Mouse (Mus musculus): ENCODE data around the gene B4galnt4. TPM values are rescaled to one million over a fixed set of nuclear protein-coding genes. Genes with fewer than 3 reads are reported as not detected.

The B4galnt4 gene
- polyA plus RNA-seq, 1 experiment: 109 TPM

- no peak for TF ChIP-seq CTCF (IDR thresholded peaks at IDR 0.05; ENCODE audit: extremely low read depth, insufficient read depth, low read length)
- no peak overlapping the region for H3K4me3 ChIP-seq (ENCODE audit: insufficient read depth, low read length)
- H3K4me1 ChIP-seq (ENCODE audit: control insufficient read depth, insufficient read depth, low read length): no peaks in the 10 kb centered on the region
- H3K27ac ChIP-seq (ENCODE audit: insufficient read depth, low read length): no peak overlapping the region
These were observed 27.0 kb downstream of the B4galnt4 start for GRCm38 (mm10) chr7:141087894-141088293.

- TF ChIP-seq CTCF (IDR thresholded peaks at IDR 0.05; ENCODE audit: extremely low read depth, insufficient read depth, low read length) (no peak), POLR2A (IDR thresholded peaks at IDR 0.05; ENCODE audit: extremely low read depth, insufficient read depth, low read length) (no peak)
- Histone ChIP-seq H3K4me3 (ENCODE audit: insufficient read depth, low read length) (no peak overlapping the region), H3K4me1 (ENCODE audit: control insufficient read depth, insufficient read depth, low read length) (no peaks in the 10 kb centered on the region), H3K27ac (ENCODE audit: insufficient read depth, low read length) (no peak overlapping the region)
These were observed 27.6 kb downstream of the B4galnt4 start for GRCm38 (mm10) chr7:141088473-141088872.

GRCm38 (mm10) chr7:141090228-141090627 lies 29.3 kb downstream of the B4galnt4 start:
- TF ChIP-seq CTCF (IDR thresholded peaks at IDR 0.05; ENCODE audit: extremely low read depth, insufficient read depth, low read length) (no peak), POLR2A (IDR thresholded peaks at IDR 0.05; ENCODE audit: extremely low read depth, insufficient read depth, low read length) (no peak)
- no peaks in the 10 kb centered on the region for H3K4me1 ChIP-seq (ENCODE audit: control insufficient read depth, insufficient read depth, low read length)
- no peak overlapping the region for H3K27ac ChIP-seq (ENCODE audit: insufficient read depth, low read length)
- H3K4me3 ChIP-seq (ENCODE audit: insufficient read depth, low read length): no peak overlapping the region

- Histone ChIP-seq H3K27ac (ENCODE audit: insufficient read depth, low read length) (no peak overlapping the region), H3K4me1 (ENCODE audit: control insufficient read depth, insufficient read depth, low read length) (no peaks in the 10 kb centered on the region), H3K4me3 (ENCODE audit: insufficient read depth, low read length) (no peak overlapping the region)
- no peak for TF ChIP-seq POLR2A (IDR thresholded peaks at IDR 0.05; ENCODE audit: extremely low read depth, insufficient read depth, low read length)
- TF ChIP-seq CTCF (IDR thresholded peaks at IDR 0.05; ENCODE audit: extremely low read depth, insufficient read depth, low read length): peak; percentile 39; the same call in 1 of the 2 replicates
These were observed 31.3 kb downstream of the B4galnt4 start for GRCm38 (mm10) chr7:141092051-141092735.

GRCm38 (mm10) chr7:141093950-141094349 lies 33.0 kb downstream of the B4galnt4 start:
- Histone ChIP-seq H3K4me1 (ENCODE audit: control insufficient read depth, insufficient read depth, low read length) (no peaks in the 10 kb centered on the region), H3K27ac (ENCODE audit: insufficient read depth, low read length) (no peak overlapping the region), H3K4me3 (ENCODE audit: insufficient read depth, low read length) (no peak overlapping the region)
- TF ChIP-seq POLR2A (IDR thresholded peaks at IDR 0.05; ENCODE audit: extremely low read depth, insufficient read depth, low read length) (no peak), CTCF (IDR thresholded peaks at IDR 0.05; ENCODE audit: extremely low read depth, insufficient read depth, low read length) (no peak)

GRCm38 (mm10) chr7:141094487-141095205 lies 33.7 kb downstream of the B4galnt4 start:
- H3K4me1 ChIP-seq (ENCODE audit: control insufficient read depth, insufficient read depth, low read length): no peaks in the 10 kb centered on the region
- TF ChIP-seq CTCF (IDR thresholded peaks at IDR 0.05; ENCODE audit: extremely low read depth, insufficient read depth, low read length) (no peak), POLR2A (IDR thresholded peaks at IDR 0.05; ENCODE audit: extremely low read depth, insufficient read depth, low read length) (no peak)
- no peak overlapping the region for H3K27ac ChIP-seq (ENCODE audit: insufficient read depth, low read length)
- H3K4me3 ChIP-seq (ENCODE audit: insufficient read depth, low read length): no peak overlapping the region

- no peaks in the 10 kb centered on the region for H3K4me1 ChIP-seq (ENCODE audit: control insufficient read depth, insufficient read depth, low read length)
- no peak for TF ChIP-seq CTCF (IDR thresholded peaks at IDR 0.05; ENCODE audit: extremely low read depth, insufficient read depth, low read length)
- no peak for TF ChIP-seq POLR2A (IDR thresholded peaks at IDR 0.05; ENCODE audit: extremely low read depth, insufficient read depth, low read length)
- H3K27ac ChIP-seq (ENCODE audit: insufficient read depth, low read length): peak overlapping the region; percentile 68; the same call in 1 of the 2 replicates
- peak overlapping the region; percentile 24 for H3K4me3 ChIP-seq (ENCODE audit: insufficient read depth, low read length)
These were observed 35.1 kb downstream of the B4galnt4 start for GRCm38 (mm10) chr7:141096021-141096420.

- 0 out of 2 replicates have a peak overlapping the region, but pooled peaks have one; percentile 68 for H3K27ac ChIP-seq (ENCODE audit: insufficient read depth, low read length)
- peak overlapping the region; percentile 24 for H3K4me3 ChIP-seq (ENCODE audit: insufficient read depth, low read length)
- H3K4me1 ChIP-seq (ENCODE audit: control insufficient read depth, insufficient read depth, low read length): no peaks in the 10 kb centered on the region
- TF ChIP-seq POLR2A (IDR thresholded peaks at IDR 0.05; ENCODE audit: extremely low read depth, insufficient read depth, low read length): no peak
- TF ChIP-seq CTCF (IDR thresholded peaks at IDR 0.05; ENCODE audit: extremely low read depth, insufficient read depth, low read length): no peak
These were observed 35.7 kb downstream of the B4galnt4 start for GRCm38 (mm10) chr7:141096649-141097056.

GRCm38 (mm10) chr7:141097177-141097576 lies 36.3 kb downstream of the B4galnt4 start:
- Histone ChIP-seq H3K27ac (ENCODE audit: insufficient read depth, low read length) (no peak overlapping the region), H3K4me3 (ENCODE audit: insufficient read depth, low read length) (no peak overlapping the region), H3K4me1 (ENCODE audit: control insufficient read depth, insufficient read depth, low read length) (no peaks in the 10 kb centered on the region)
- TF ChIP-seq CTCF (IDR thresholded peaks at IDR 0.05; ENCODE audit: extremely low read depth, insufficient read depth, low read length) (no peak), POLR2A (IDR thresholded peaks at IDR 0.05; ENCODE audit: extremely low read depth, insufficient read depth, low read length) (no peak)

All from cortical plate, adult 2 months (tissue).